Mouse (Mus musculus) stomach, postnatal 0 days (tissue): Measurements from ENCODE around the gene Col8a1.

Source experiments
- CTCF ChIP-seq: IDR thresholded peaks from 2 replicates; pipeline ENCODE4 v1.5.1; 2016; ENCODE audit warnings: antibody characterized with exemption, low read depth, mild to moderate bottlenecking, moderate library complexity
- EP300 ChIP-seq: optimal IDR thresholded peaks from 2 replicates; pipeline ENCODE3; 2016; ENCODE audit warnings: antibody characterized with exemption

- TF ChIP-seq CTCF = no peak
- TF ChIP-seq EP300 = no peak
Measured at GRCm38 (mm10) chr16:57755241-57755640, 704 bp upstream of the Col8a1 start.
